Mouse (Mus musculus) testis, adult 2 months (tissue): ENCODE results near the gene Rerg.

ENCODE experiments used
- CTCF ChIP-seq: fragments of 200-500 bp; IDR thresholded peaks from 2 replicates; pipeline ENCODE4 v1.5.1; 2012; ENCODE audit warnings: low read depth, mild to moderate bottlenecking, inconsistent platforms, low read length, moderate library complexity; ENCODE audit not compliant: control insufficient read depth, insufficient read depth, insufficient replicate concordance
- POLR2A ChIP-seq: fragments of 200-500 bp; IDR thresholded peaks from 2 replicates; pipeline ENCODE4 v1.6.1; 2012; ENCODE audit warnings: low read depth, mild to moderate bottlenecking, inconsistent platforms, low read length, moderate library complexity; ENCODE audit not compliant: control insufficient read depth

DNA sequence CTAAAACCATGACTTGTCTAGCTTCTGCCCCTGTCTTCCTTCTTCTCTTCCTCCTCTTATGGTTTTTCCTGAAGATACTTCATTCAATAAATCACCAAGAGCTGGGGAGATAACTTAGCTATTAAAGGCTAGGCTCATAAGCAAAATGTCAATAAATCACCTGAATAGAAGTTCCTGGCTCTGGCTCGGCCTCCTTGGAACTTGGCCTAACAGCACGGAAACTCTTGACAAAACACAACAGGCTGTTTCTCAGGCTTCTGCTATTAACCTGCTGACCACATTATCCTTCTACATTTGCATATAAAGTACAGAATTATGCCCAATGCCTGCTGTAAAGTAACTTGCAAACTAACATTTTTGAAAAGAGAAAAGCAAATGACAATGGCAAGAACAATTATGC is 41.1 kb upstream of the Rerg start:
- TF ChIP-seq CTCF = no peak
- no peak for TF ChIP-seq POLR2A
